Mouse (Mus musculus): ENCODE measurements around the gene Rbm34.

The Rbm34 gene

GRCm38 (mm10) chr8:126970579-126971313 is at the start of gene Rbm34:
Gene Rbm34 (minus strand): TSS chr8:126971071.
- DNase-seq (ENCODE audit: low spot score), result peak; percentile 99

- DNase-seq (ENCODE audit: low spot score), result no peak
Observed at GRCm38 (mm10) chr8:127011668-127012067, 40.8 kb upstream of the Rbm34 start.

- no peak for DNase-seq (ENCODE audit: low spot score)
Observed at GRCm38 (mm10) chr8:126994506-126994905, 23.6 kb upstream of the Rbm34 start.

- DNase-seq (ENCODE audit: low spot score), result peak; percentile 55
Observed at GRCm38 (mm10) chr8:126989363-126990153, 18.7 kb upstream of the Rbm34 start.

- DNase-seq (ENCODE audit: low spot score), result no peak
Observed at GRCm38 (mm10) chr8:126988346-126989006, 17.6 kb upstream of the Rbm34 start.

GRCm38 (mm10) chr8:126986495-126986894 is 15.6 kb upstream of the Rbm34 start:
- DNase-seq (ENCODE audit: low spot score), result peak; percentile 94

GRCm38 (mm10) chr8:126980046-126980445 is 9.2 kb upstream of the Rbm34 start:
- DNase-seq (ENCODE audit: low spot score), result no peak

GRCm38 (mm10) chr8:126979091-126979920 is 8.4 kb upstream of the Rbm34 start:
- peak; percentile 44 for DNase-seq (ENCODE audit: low spot score)

- peak; percentile 28 for DNase-seq (ENCODE audit: low spot score)
Observed at GRCm38 (mm10) chr8:126978535-126978934, 7.7 kb upstream of the Rbm34 start.

- no peak for DNase-seq (ENCODE audit: low spot score)
Observed at GRCm38 (mm10) chr8:126978028-126978427, 7.2 kb upstream of the Rbm34 start.

- no peak for DNase-seq (ENCODE audit: low spot score)
Observed at GRCm38 (mm10) chr8:126976608-126977348, 5.9 kb upstream of the Rbm34 start.

GRCm38 (mm10) chr8:126975706-126976105 is 4.8 kb upstream of the Rbm34 start:
- peak; percentile 90 for DNase-seq (ENCODE audit: low spot score)

- no peak for DNase-seq (ENCODE audit: low spot score)
Observed at GRCm38 (mm10) chr8:126974511-126974910, 3.6 kb upstream of the Rbm34 start.

GRCm38 (mm10) chr8:126973686-126974265 is 2.9 kb upstream of the Rbm34 start:
- DNase-seq (ENCODE audit: low spot score), result no peak

GRCm38 (mm10) chr8:126972649-126973048 is 1.8 kb upstream of the Rbm34 start:
- DNase-seq (ENCODE audit: low spot score), result no peak

GRCm38 (mm10) chr8:126972102-126972501 is 1.2 kb upstream of the Rbm34 start:
- no peak for DNase-seq (ENCODE audit: low spot score)

- no peak for DNase-seq (ENCODE audit: low spot score)
Observed at GRCm38 (mm10) chr8:126971314-126971664, 418 bp upstream of the Rbm34 start.

GRCm38 (mm10) chr8:126969546-126969945 is 1.3 kb downstream of the Rbm34 start:
- no peak for DNase-seq (ENCODE audit: low spot score)

GRCm38 (mm10) chr8:126968107-126968506 is 2.8 kb downstream of the Rbm34 start:
- DNase-seq (ENCODE audit: low spot score), result no peak

GRCm38 (mm10) chr8:126965246-126965645 is 5.6 kb downstream of the Rbm34 start:
- DNase-seq (ENCODE audit: low spot score), result no peak

- DNase-seq (ENCODE audit: low spot score), result no peak
Observed at GRCm38 (mm10) chr8:126962871-126963270, 8.0 kb downstream of the Rbm34 start.

All from MN1 (cell line).